Mouse (Mus musculus) forebrain, embryonic 12.5 days (tissue): ENCODE results near the gene Psme2b. TPM values are rescaled to one million over a fixed set of nuclear protein-coding genes. Genes with fewer than 3 reads are reported as not detected.

Experiments used
- polyA plus RNA-seq: library from polyadenylated mRNA; unstranded; fragments of >200 nt; fragmentation: Nextera tagmentation; extraction: Ambion mirVana; gene quantifications from 2 replicates; pipeline ENCODE4 v1.2.1, GENCODE M21; 2016

Gene Psme2b
- polyA plus RNA-seq, 1 experiment from 2014 or later, result 2.0 TPM

Other genes with a start within 250 kb of the Psme2b start
- 512 and 565 TPM in 2 replicates for gene Rack1, start 145.9 kb downstream of the Psme2b start, polyA plus RNA-seq
- 6.2 and 6.8 TPM in 2 replicates for gene Trim41, start 128.8 kb downstream of the Psme2b start, polyA plus RNA-seq
- 0.76 and 1.00 TPM in 2 replicates for gene Trim7, start 120.0 kb downstream of the Psme2b start, polyA plus RNA-seq
- gene Gm12184, start 119.5 kb downstream of the Psme2b start, polyA plus RNA-seq, result 6.8 and 9.4 TPM in 2 replicates
- gene Irgm1, start 74.5 kb downstream of the Psme2b start, polyA plus RNA-seq, result 1.2 and 1.8 TPM in 2 replicates
- gene Gm5431, start 44.0 kb downstream of the Psme2b start, polyA plus RNA-seq, result 0.09 TPM in 1 of 2 replicates, not detected in the other
- gene Olfr56, start 32.7 kb upstream of the Psme2b start, polyA plus RNA-seq, result not detected in 2 replicates
- 0.23 TPM in 1 of 2 replicates, not detected in the other for gene 9930111J21Rik1, start 33.2 kb upstream of the Psme2b start, polyA plus RNA-seq
- not detected in 2 replicates for gene Gm12185, start 46.0 kb upstream of the Psme2b start, polyA plus RNA-seq
- not detected in 2 replicates for gene Tgtp1, start 48.0 kb upstream of the Psme2b start, polyA plus RNA-seq
- 0.17 and 0.23 TPM in 2 replicates for gene 9930111J21Rik2, start 105.1 kb upstream of the Psme2b start, polyA plus RNA-seq
- not detected in 2 replicates for gene Tgtp2, start 118.0 kb upstream of the Psme2b start, polyA plus RNA-seq
- 0.18 and 0.50 TPM in 2 replicates for gene Ifi47, start 130.4 kb upstream of the Psme2b start, polyA plus RNA-seq
- gene Olfr1396, start 168.7 kb upstream of the Psme2b start, polyA plus RNA-seq, result not detected in 2 replicates
- gene Olfr1395, start 196.1 kb upstream of the Psme2b start, polyA plus RNA-seq, result not detected in 2 replicates
- not detected in 2 replicates for gene Olfr1394, start 208.2 kb upstream of the Psme2b start, polyA plus RNA-seq
- 0.17 TPM in 1 of 2 replicates, not detected in the other for gene Btnl9, start 241.0 kb upstream of the Psme2b start, polyA plus RNA-seq